Mouse (Mus musculus) stomach, postnatal 0 days (tissue): ENCODE data around the gene Cadm1. TPM values are rescaled to one million over a fixed set of nuclear protein-coding genes. Genes with fewer than 3 reads are reported as not detected.
A peak's percentile ranks its signal among the peaks of the same experiment; 100 is the strongest.

Experiments
- ATAC-seq: fragments of 200-750 bp; cut with Nextera tagmentation; 2 replicates; pipeline ENCODE4 v1.8.0; 2017; ENCODE audit not compliant: low FRiP score, low TSS enrichment
- DNase-seq: peaks from one replicate; pipeline ENCODE4 v3.0.0-alpha.2; 2016; ENCODE audit warnings: low spot score
- H3K27ac ChIP-seq: fragments of 300-500 bp; sonication (generic); replicated peaks from 2 replicates; pipeline ENCODE4 v1.5.1; 2014; ENCODE audit warnings: mild to moderate bottlenecking, control low read depth
- H3K27me3 ChIP-seq: fragments of 300-500 bp; sonication (generic); 2 replicates; pipeline ENCODE4 v1.6.1; 2014; ENCODE audit warnings: low read length; ENCODE audit not compliant: control insufficient read depth, insufficient read depth
- H3K36me3 ChIP-seq: fragments of 300-500 bp; sonication (generic); 2 replicates; pipeline ENCODE4 v1.6.1; 2014; ENCODE audit warnings: low read length, mixed read lengths; ENCODE audit not compliant: control insufficient read depth, insufficient read depth
- H3K4me1 ChIP-seq: fragments of 300-500 bp; sonication (generic); replicated peaks from 2 replicates; pipeline ENCODE4 v1.6.1; 2014; ENCODE audit warnings: antibody characterized with exemption; ENCODE audit not compliant: control insufficient read depth, insufficient read depth
- H3K4me2 ChIP-seq: fragments of 300-500 bp; sonication (generic); replicated peaks from 2 replicates; pipeline ENCODE4 v1.6.1; 2014; ENCODE audit warnings: low read depth, mild to moderate bottlenecking, control low read depth, moderate library complexity
- H3K4me3 ChIP-seq: fragments of 300-500 bp; sonication (generic); 2 replicates; pipeline ENCODE4 v1.5.1; 2014; ENCODE audit warnings: low read depth, low read length, control low read depth
- H3K9ac ChIP-seq: fragments of 300-500 bp; sonication (generic); 2 replicates; pipeline ENCODE4 v1.6.1; 2014; ENCODE audit warnings: mild to moderate bottlenecking, low read length, control low read depth, mixed read lengths
- H3K9me3 ChIP-seq: fragments of 300-500 bp; sonication (generic); 2 replicates; pipeline ENCODE4 v1.6.1; 2016; ENCODE audit warnings: low read length; ENCODE audit not compliant: control insufficient read depth
- CTCF ChIP-seq: IDR thresholded peaks from 2 replicates; pipeline ENCODE4 v1.5.1; 2016; ENCODE audit warnings: antibody characterized with exemption, low read depth, mild to moderate bottlenecking, moderate library complexity
- EP300 ChIP-seq: optimal IDR thresholded peaks from 2 replicates; pipeline ENCODE3; 2016; ENCODE audit warnings: antibody characterized with exemption
- WGBS: fragments of 180-500 bp; shearing (Covaris S2); extraction: QIAGEN DNeasy Blood & Tissue Kit; methylation state at CpG from one replicate; pipeline ENCODE4 v1.1.7; 2014; 5-methylcytosine and 5-hydroxymethylcytosine counted together
- polyA plus RNA-seq: library from polyadenylated mRNA; unstranded; fragments of >200 nt; fragmentation: Nextera tagmentation; extraction: Ambion mirVana; gene quantifications from 2 replicates; pipeline ENCODE4 v1.2.1, GENCODE M21; 2015

Cadm1 gene
- polyA plus RNA-seq, 1 experiment from 2014 or later: 18.3 TPM

GRCm38 (mm10) chr9:47894096-47894495 is 364.1 kb downstream of the Cadm1 start:
- DNase-seq: no peak
- peak; percentile 49; the same call in 1 of the 2 replicates for ATAC-seq
- WGBS: 3% methylated on average over 5 of the region's 5 CpGs
- Histone ChIP-seq H3K27me3 (no peaks in the 10 kb centered on the region), H3K4me1 (no peaks in the 10 kb centered on the region), H3K4me2 (no peak overlapping the region), H3K27ac (no peak overlapping the region), H3K9ac (no peak overlapping the region), H3K4me3 (no peak overlapping the region), H3K9me3 (no peaks in the 10 kb centered on the region), H3K36me3 (no peaks in the 10 kb centered on the region)
- TF ChIP-seq EP300: no peak
- no peak for TF ChIP-seq CTCF

- ATAC-seq (no peak), DNase-seq (no peak)
- H3K9ac ChIP-seq: no peak overlapping the region
- no peak for TF ChIP-seq CTCF
- no peak overlapping the region for H3K27ac ChIP-seq
- no peaks in the 10 kb centered on the region for H3K36me3 ChIP-seq
- H3K4me3 ChIP-seq: no peak overlapping the region
- no peaks in the 10 kb centered on the region for H3K27me3 ChIP-seq
- no peaks in the 10 kb centered on the region for H3K4me1 ChIP-seq
- no peaks in the 10 kb centered on the region for H3K9me3 ChIP-seq
- no peak overlapping the region for H3K4me2 ChIP-seq
- 15% methylated on average over 7 of the region's 7 CpGs for WGBS
Measured at GRCm38 (mm10) chr9:47894661-47895060, 364.7 kb downstream of the Cadm1 start.

- Histone ChIP-seq H3K27ac (no peak overlapping the region), H3K27me3 (no peaks in the 10 kb centered on the region), H3K4me1 (no peaks in the 10 kb centered on the region), H3K4me3 (no peak overlapping the region), H3K36me3 (no peaks in the 10 kb centered on the region), H3K4me2 (no peak overlapping the region), H3K9ac (no peak overlapping the region), H3K9me3 (no peaks in the 10 kb centered on the region)
- 18% methylated on average over 9 of the region's 9 CpGs for WGBS
- TF ChIP-seq CTCF: no peak
- no peak for TF ChIP-seq EP300
- no peak for ATAC-seq
- no peak for DNase-seq
Measured at GRCm38 (mm10) chr9:47895121-47895520, 365.1 kb downstream of the Cadm1 start.

GRCm38 (mm10) chr9:47900734-47901133 is 370.8 kb downstream of the Cadm1 start:
- no peak for TF ChIP-seq CTCF
- TF ChIP-seq EP300: no peak
- Histone ChIP-seq H3K9me3 (no peaks in the 10 kb centered on the region), H3K4me2 (no peak overlapping the region), H3K27me3 (no peaks in the 10 kb centered on the region), H3K27ac (no peak overlapping the region), H3K4me3 (no peak overlapping the region), H3K9ac (no peak overlapping the region), H3K36me3 (no peaks in the 10 kb centered on the region), H3K4me1 (no peaks in the 10 kb centered on the region)
- no peak for ATAC-seq
- DNase-seq: no peak
- 76% methylated on average over 10 of the region's 10 CpGs for WGBS

GRCm38 (mm10) chr9:47903661-47904060 is 373.7 kb downstream of the Cadm1 start:
- Histone ChIP-seq H3K9ac (no peak overlapping the region), H3K36me3 (no peaks in the 10 kb centered on the region), H3K27me3 (no peaks in the 10 kb centered on the region), H3K27ac (no peak overlapping the region), H3K4me1 (no peaks in the 10 kb centered on the region), H3K9me3 (no peaks in the 10 kb centered on the region), H3K4me3 (no peak overlapping the region), H3K4me2 (no peak overlapping the region)
- ATAC-seq (no peak), DNase-seq (no peak)
- 53% methylated on average over 7 of the region's 7 CpGs for WGBS
- no peak for TF ChIP-seq EP300
- TF ChIP-seq CTCF: no peak

GRCm38 (mm10) chr9:47904339-47904922 is 374.5 kb downstream of the Cadm1 start:
- TF ChIP-seq EP300 (no peak), CTCF (no peak)
- H3K9me3 ChIP-seq: no peaks in the 10 kb centered on the region
- no peaks in the 10 kb centered on the region for H3K4me1 ChIP-seq
- H3K27me3 ChIP-seq: no peaks in the 10 kb centered on the region
- no peak for DNase-seq
- no peak overlapping the region for H3K9ac ChIP-seq
- H3K4me2 ChIP-seq: no peak overlapping the region
- no peaks in the 10 kb centered on the region for H3K36me3 ChIP-seq
- H3K27ac ChIP-seq: no peak overlapping the region
- no peak for ATAC-seq
- H3K4me3 ChIP-seq: no peak overlapping the region
- WGBS: 76% methylated on average over 2 of the region's 2 CpGs
